Mouse (Mus musculus) midbrain, embryonic 16.5 days (tissue): Measurements from ENCODE around the gene Pyroxd2. TPM values are rescaled to one million over a fixed set of nuclear protein-coding genes. Genes with fewer than 3 reads are reported as not detected.
"Not testable (repeated sequence)": the region's sequence is repeated elsewhere in the genome, so short reads cannot be mapped to it uniquely, and the experiment has no call there.

Source experiments
- ATAC-seq: fragments of 200-750 bp; cut with Nextera tagmentation; 2 replicates; pipeline ENCODE4 v1.8.0; 2017; ENCODE audit warnings: moderate TSS enrichment
- H3K27ac ChIP-seq: fragments of 300-500 bp; sonication (generic); 2 replicates; pipeline ENCODE4 v1.5.1; 2014; ENCODE audit warnings: mild to moderate bottlenecking, low read length, mixed read lengths
- H3K27me3 ChIP-seq: fragments of 300-500 bp; sonication (generic); 2 replicates; pipeline ENCODE4 v1.6.1; 2014; ENCODE audit warnings: low read depth, low read length, mixed read lengths; ENCODE audit not compliant: control insufficient read depth, insufficient read depth
- H3K36me3 ChIP-seq: fragments of 300-500 bp; sonication (generic); 2 replicates; pipeline ENCODE4 v1.6.1; 2014; ENCODE audit warnings: mild to moderate bottlenecking, low read length, moderate library complexity, mixed read lengths; ENCODE audit not compliant: control insufficient read depth, insufficient read depth
- H3K4me1 ChIP-seq: fragments of 300-500 bp; sonication (generic); 2 replicates; pipeline ENCODE4 v1.6.1; 2014; ENCODE audit warnings: mild to moderate bottlenecking, low read length, mixed read lengths; ENCODE audit not compliant: control insufficient read depth, insufficient read depth
- H3K4me2 ChIP-seq: fragments of 300-500 bp; sonication (generic); 2 replicates; pipeline ENCODE4 v1.6.1; 2014; ENCODE audit warnings: mild to moderate bottlenecking, low read length, mixed read lengths
- H3K4me3 ChIP-seq: fragments of 300-500 bp; sonication (generic); 2 replicates; pipeline ENCODE4 v1.5.1; 2014; ENCODE audit warnings: low read depth, mild to moderate bottlenecking, low read length, moderate library complexity, mixed read lengths
- H3K9ac ChIP-seq: fragments of 300-500 bp; sonication (generic); 2 replicates; pipeline ENCODE4 v1.6.1; 2014; ENCODE audit warnings: low read depth, low read length, mixed read lengths
- H3K9me3 ChIP-seq: fragments of 300-500 bp; sonication (generic); replicated peaks from 2 replicates; pipeline ENCODE4 v1.6.1; 2014; ENCODE audit warnings: mild to moderate bottlenecking, low read length, mixed read lengths; ENCODE audit not compliant: control insufficient read depth, poor library complexity, severe bottlenecking
- WGBS: fragments of 180-500 bp; shearing (Covaris S2); extraction: QIAGEN DNeasy Blood & Tissue Kit; methylation state at CpG from one replicate; pipeline ENCODE4 v1.1.7; 2014; 5-methylcytosine and 5-hydroxymethylcytosine counted together
- polyA plus RNA-seq: library from polyadenylated mRNA; unstranded; fragments of >200 nt; fragmentation: Nextera tagmentation; extraction: Ambion mirVana; gene quantifications from 2 replicates; pipeline ENCODE4 v1.2.1, GENCODE M21; 2015

Pyroxd2 gene
- polyA plus RNA-seq, 1 experiment from 2014 or later, result 2.8 TPM

- Histone ChIP-seq H3K4me1 (no peaks in the 10 kb centered on the region), H3K27me3 (no peaks in the 10 kb centered on the region), H3K36me3 (no peaks in the 10 kb centered on the region), H3K4me3 (no peak overlapping the region), H3K9me3 (no peaks in the 10 kb centered on the region), H3K4me2 (no peak overlapping the region), H3K9ac (no peak overlapping the region), H3K27ac (no peak overlapping the region)
- ATAC-seq, result no peak
- WGBS, result 74% methylated on average over 4 of the region's 4 CpGs
These were observed 62.8 kb downstream of the Pyroxd2 start for GRCm38 (mm10) chr19:42689786-42690185.

GRCm38 (mm10) chr19:42689321-42689720 is 63.3 kb downstream of the Pyroxd2 start:
- Histone ChIP-seq H3K9ac (no peak overlapping the region), H3K27ac (no peak overlapping the region), H3K4me1 (no peaks in the 10 kb centered on the region), H3K4me2 (no peak overlapping the region), H3K9me3 (no peaks in the 10 kb centered on the region), H3K27me3 (no peaks in the 10 kb centered on the region), H3K4me3 (no peak overlapping the region), H3K36me3 (no peaks in the 10 kb centered on the region)
- no peak for ATAC-seq
- WGBS, result 82% methylated on average over 11 of the region's 11 CpGs

- H3K4me1 ChIP-seq, H3K27ac ChIP-seq, H3K27me3 ChIP-seq, ATAC-seq, H3K36me3 ChIP-seq, H3K9ac ChIP-seq, H3K4me3 ChIP-seq, H3K9me3 ChIP-seq, H3K4me2 ChIP-seq: not testable (repeated sequence)
- WGBS, result 76% methylated on average over 2 of the region's 2 CpGs
These were observed 69.8 kb downstream of the Pyroxd2 start for GRCm38 (mm10) chr19:42682776-42683175.

- 65% methylated on average over 10 of the region's 10 CpGs for WGBS
These were observed 74.4 kb downstream of the Pyroxd2 start for GRCm38 (mm10) chr19:42678191-42678590.

GRCm38 (mm10) chr19:42677452-42677851 is 75.1 kb downstream of the Pyroxd2 start:
- 96% methylated on average over 3 of the region's 3 CpGs for WGBS

More at GRCm38 (mm10) chr19:42678191-42678590, 74.4 kb downstream of the Pyroxd2 start:
- Histone ChIP-seq H3K4me2 (no peak overlapping the region), H3K27ac (no peak overlapping the region), H3K9ac (no peak overlapping the region), H3K9me3 (no peaks in the 10 kb centered on the region), H3K36me3 (no peaks in the 10 kb centered on the region), H3K4me1 (peaks cover 3% of the 10 kb centered on the region; the same call in 1 of the 2 replicates), H3K27me3 (no peaks in the 10 kb centered on the region), H3K4me3 (no peak overlapping the region)
- no peak for ATAC-seq

GRCm38 (mm10) chr19:42676931-42677330 is 75.6 kb downstream of the Pyroxd2 start:
- 95% methylated on average over 3 of the region's 3 CpGs for WGBS

More at GRCm38 (mm10) chr19:42677452-42677851, 75.1 kb downstream of the Pyroxd2 start:
- H3K4me1 ChIP-seq, result peaks cover 5% of the 10 kb centered on the region; the same call in 1 of the 2 replicates
- H3K4me3 ChIP-seq, result no peak overlapping the region
- no peaks in the 10 kb centered on the region for H3K9me3 ChIP-seq
- H3K4me2 ChIP-seq, result no peak overlapping the region
- H3K27me3 ChIP-seq, result no peaks in the 10 kb centered on the region
- no peak for ATAC-seq
- no peaks in the 10 kb centered on the region for H3K36me3 ChIP-seq
- no peak overlapping the region for H3K9ac ChIP-seq
- H3K27ac ChIP-seq, result no peak overlapping the region

More at GRCm38 (mm10) chr19:42676931-42677330, 75.6 kb downstream of the Pyroxd2 start:
- H3K9me3 ChIP-seq, result no peaks in the 10 kb centered on the region
- H3K4me3 ChIP-seq, result no peak overlapping the region
- H3K4me2 ChIP-seq, result no peak overlapping the region
- H3K9ac ChIP-seq, result no peak overlapping the region
- H3K36me3 ChIP-seq, result no peaks in the 10 kb centered on the region
- peaks cover 5% of the 10 kb centered on the region; the same call in 1 of the 2 replicates for H3K4me1 ChIP-seq
- ATAC-seq, result no peak
- no peaks in the 10 kb centered on the region for H3K27me3 ChIP-seq
- no peak overlapping the region for H3K27ac ChIP-seq

Other genes starting within 250 kb of the Pyroxd2 start
- gene R3hcc1l, start 234.0 kb downstream of the Pyroxd2 start, polyA plus RNA-seq, result 13.7 and 17.4 TPM in 2 replicates
- 0.13 and 0.17 TPM in 2 replicates for gene Loxl4, start 140.0 kb downstream of the Pyroxd2 start, polyA plus RNA-seq
- 10.9 and 11.7 TPM in 2 replicates for gene Hps1, start 27.2 kb upstream of the Pyroxd2 start, polyA plus RNA-seq